Mouse (Mus musculus) brain, embryonic 18.5 days (tissue): Measurements from ENCODE around the gene Irf3.
"Not testable (repeated sequence)": the region's sequence is repeated elsewhere in the genome, so short reads cannot be mapped to it uniquely, and the experiment has no call there.

ENCODE experiments used
- DNase-seq: peaks from one replicate; pipeline ENCODE4 v3.0.0-alpha.2; 2012; ENCODE audit warnings: low read depth, low spot score

Gene Irf3

DNA sequence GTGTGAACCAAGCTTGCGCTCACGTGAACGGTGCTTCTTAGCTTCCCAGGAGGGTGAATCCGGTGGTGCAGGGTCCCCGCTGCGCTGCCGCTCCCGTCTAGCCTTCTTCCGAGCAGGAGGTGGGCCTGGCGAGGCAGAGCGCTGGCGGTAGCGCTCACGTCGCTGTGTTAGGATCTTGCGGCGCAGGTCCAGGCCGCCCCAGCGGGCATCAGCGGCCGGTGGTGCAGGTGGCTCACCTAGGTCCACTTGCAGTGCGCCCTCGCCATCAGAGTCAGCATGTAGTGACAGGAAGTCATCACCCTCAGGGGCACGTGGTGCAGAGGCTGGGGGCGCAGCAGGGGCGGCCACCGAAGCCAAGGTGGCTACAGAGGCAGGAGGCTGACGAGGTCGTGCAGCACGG lies 10.4 kb downstream of the Irf3 start:
- DNase-seq = no peak

DNA sequence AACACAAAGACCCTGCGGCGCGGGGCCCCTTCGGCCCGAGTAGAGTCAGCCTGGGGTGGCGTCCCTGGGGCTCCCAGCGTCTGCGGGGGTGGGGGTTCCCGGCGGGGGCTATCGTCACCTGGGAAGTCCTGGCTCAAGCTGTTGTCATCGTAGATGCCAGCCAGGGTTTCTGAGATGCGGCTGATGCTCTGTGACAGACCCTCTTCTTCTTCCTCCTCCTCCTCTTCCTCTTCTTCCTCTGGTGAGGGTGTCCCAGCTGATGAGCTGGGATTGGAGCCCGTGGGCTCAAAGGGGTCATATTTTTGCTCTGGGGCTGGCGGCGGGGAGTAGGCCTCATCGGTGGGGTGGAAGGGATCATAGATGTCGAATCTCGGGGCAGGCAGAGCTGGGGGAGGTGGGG lies 11.0 kb downstream of the Irf3 start:
- DNase-seq = no peak

DNA sequence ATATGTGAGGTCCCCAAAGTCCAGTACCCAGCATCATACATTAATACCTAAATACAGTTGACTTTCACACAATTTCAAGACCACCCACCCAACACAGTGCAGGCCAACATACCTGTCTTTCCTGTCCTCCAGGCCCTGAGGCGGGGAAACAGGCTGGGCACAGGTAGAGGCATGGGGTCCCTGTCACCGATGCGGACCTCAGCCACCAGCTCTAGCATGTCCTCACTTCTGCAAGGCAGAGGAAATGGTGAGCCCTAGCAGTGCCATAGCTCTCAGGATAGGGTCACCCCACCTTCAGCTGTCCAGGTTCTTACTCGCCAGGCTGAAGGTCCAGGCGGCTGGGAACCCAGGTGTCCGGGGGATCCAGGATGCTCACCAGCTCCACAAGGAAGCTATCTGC lies 14.6 kb downstream of the Irf3 start:
- DNase-seq = no peak

DNA sequence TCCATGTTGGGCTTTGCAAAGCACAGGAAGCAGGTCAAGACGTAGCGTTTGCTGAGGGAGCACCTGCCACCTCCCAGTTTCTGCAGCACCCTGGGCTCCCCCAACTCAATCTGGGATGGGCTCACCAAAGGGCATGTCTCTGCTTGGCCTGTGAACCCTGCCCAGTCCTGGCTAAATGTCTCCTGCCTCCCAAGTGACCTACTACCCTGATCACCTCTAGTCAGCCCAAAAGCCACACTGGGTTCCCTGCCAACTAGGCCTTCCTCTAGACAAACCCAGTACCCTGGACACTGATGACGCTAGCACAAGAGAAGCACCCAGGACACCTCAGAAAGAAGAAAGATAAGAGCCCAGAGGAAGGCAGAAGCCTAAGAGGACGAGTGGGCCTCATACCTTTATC lies 15.4 kb downstream of the Irf3 start:
- no peak for DNase-seq

DNA sequence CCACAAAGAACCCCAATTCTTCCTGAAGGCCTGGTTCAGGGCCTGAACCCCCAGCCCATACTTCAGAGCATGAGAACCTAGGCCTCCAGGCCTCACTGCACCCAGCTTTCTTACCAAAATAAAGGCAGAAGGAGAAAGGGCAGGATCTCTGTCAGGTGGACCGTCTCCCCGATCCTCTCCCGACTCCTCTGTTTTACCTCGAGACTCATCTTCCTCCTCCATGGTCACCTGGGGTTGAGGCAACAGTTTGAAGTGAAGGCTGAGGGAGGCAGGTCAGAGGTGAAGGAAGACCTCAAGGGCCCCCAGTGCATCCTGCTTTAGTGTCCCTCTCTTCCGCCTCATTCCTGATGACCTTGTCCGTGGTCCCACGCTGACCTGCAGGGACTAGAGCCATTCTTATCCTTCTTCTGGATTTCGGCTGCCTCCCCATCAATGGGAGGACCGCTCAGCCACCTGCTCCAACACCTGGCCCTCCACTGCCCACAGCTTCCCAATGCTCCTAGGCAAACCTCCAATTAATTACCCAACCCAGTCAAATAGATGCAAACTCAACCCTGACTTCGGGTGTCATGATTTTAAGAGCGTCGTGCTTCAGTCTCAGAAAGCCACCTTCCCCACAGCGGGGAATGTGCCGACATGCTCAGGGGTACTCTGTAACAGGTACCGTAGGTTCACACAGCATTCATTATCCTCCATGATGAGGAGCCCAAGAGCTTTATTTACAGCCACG lies 16.1 kb downstream of the Irf3 start:
- DNase-seq = no peak

DNA sequence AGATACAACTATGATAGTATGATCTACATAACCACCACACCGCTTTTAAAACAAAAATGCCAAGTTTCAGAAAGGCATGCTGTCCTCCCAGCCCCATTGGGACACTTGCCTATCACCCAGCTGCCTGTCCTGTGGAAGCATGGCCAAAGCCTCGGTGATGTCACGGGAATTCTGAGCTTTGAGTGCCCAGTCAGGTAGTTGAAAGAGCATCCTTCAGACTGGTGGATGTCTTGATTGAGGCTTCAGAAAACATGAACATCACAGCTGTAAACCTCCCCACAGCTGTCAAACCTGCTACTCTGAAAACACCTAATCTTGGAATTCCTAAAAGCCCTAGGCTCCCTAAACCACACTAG lies 16.6 kb downstream of the Irf3 start:
- DNase-seq = no peak

DNA sequence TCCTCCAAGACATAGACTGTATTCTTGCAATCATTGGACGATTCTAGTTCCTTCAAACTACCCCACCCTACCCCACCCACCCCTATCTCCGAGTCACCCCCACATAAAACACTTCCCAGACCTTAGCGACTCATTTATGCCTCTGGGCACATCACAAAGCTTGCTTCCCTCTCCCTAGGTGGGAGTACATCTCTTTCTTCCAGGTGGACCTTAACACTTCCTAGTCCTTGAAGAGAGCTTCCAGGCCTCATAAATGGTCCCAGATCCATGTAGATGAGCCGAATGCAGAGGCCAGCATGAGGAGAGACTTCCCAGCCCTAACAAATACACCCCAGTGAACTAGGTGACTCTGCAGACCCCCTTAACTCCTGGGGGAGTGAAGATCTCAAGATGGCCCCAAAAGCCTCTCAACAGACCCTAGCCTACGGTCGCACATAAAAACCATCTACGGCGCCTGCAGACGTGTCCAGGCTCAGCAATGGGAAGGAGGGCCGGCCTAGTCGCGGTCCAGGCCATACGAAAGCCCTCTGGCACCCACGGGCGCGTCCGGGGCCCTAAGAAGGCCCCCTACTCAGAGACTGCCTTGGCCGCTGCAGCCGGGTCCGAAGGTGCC lies 18.0 kb downstream of the Irf3 start:
- DNase-seq = no peak

DNA sequence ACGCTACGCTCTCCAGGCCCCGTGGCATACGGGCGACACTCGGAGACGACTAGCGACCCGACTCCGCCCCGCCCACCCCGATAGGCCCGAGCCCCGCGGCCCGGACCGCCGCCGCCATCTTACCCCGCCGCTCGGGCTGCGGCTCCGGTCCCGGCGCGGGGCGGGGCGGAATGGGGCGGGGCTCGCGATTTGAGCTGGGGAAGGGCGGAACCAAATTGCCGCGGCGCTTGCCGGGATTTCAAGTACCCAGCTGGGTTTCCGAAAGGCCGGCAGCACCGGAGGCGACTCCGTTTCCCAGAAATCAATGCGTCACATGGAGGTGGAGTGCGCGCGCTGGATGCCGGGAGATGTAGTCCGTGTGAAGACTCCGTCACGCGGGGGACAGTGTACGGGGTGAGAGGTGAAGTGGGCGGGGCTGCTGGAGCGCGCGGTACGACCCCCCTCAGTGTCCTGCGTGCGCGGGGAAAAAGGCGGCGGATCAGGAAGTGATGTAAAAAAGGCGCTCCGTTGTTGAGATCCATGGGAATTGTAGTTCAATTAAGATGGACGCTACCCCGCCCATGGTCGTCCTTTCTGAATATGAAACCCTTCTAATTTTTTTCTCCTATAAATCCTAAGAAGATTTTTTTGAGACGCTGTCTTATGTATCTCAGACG lies 18.6 kb downstream of the Irf3 start, which contains the start of gene Scaf1:
Scaf1 (minus strand) TSS at position 407 of the 656 bp plus-strand sequence.
- peak; percentile 99 for DNase-seq

DNA sequence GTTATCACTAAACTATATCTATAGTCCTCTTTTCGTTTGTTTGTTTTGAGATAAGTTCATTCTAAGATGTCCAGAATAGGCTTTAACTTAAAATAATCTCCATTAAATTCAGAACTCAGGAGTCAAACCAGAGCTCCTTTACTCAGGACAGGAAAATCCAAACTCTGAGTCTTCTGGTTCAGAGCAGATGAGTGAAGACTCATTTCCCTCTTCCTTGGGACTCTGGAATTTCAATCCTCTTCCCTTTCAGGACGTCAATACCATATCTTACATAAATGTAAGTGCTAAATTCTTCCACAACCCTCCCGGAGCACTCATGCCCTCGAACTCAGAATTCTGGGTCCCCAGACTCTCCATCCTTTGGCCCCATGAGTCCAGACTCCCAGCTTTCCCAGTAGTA lies 19.3 kb downstream of the Irf3 start:
- no peak for DNase-seq

DNA sequence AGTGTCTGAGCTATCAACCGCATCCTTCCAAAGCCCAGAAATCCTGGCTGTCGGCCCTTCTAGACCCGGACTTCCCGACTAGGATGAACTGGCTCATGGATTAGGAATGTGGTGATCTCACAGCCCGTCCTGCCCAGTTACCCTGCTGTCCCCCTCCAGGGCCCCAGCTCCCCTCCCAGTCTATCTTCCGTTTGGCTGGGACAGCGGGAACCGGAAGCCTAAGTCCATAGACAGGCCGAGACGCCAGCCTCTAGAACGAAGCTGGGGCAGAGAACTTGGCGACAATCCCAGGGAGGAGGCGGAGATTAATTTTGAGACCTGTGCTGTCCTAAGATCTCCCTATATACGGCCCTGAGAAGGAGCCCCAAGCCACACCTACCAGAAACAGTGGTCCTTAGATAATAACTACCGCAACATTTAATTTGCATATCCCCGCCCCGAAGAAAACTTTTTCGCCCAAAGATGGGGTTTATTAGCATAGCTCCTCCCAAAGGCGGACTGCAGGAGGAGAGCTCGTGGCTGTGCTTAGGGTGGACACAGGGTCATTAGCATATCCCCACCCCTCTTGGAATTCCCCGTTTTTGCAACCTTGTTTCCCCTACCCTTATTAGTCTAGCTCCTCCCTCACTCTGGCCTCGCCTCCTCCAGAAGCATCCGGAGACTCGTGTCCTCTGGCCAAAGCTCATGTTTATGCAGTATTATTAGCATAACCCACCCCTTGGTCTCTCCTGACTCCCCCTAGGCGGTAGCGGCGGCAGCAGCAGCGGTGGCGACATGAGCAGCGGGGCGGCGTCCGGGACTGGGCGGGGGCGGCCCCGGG lies 20.0 kb downstream of the Irf3 start, which contains the start of gene Rras:
Rras (plus strand) TSS at position 720 of the 820 bp plus-strand sequence.
- peak; percentile 74 for DNase-seq

DNA sequence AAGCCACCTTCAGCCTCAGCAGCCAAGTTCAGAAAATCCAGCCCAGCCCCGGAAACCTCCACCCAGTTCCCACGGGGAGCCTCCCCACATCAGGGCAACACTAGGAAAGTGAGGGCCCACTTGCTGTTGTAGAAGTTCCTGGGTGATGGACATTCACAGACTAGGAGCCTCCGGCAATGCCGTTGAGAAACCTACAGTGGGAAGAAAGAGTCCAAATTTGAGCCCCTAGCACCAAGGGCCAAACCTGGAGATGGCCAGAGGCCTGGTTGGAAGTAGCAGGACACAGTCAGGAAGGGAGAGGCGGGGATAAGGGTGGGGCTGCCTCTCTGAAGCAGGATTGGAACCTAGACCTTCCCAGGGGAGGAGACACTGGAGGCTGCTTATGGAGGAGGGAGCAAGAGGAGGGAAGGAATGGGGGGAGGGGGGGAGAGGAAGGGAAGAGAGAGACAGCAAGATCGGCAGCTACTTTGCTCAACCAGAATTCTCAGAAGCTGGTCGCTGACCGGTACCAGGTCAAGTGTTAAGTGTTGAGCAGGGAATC lies 21.7 kb downstream of the Irf3 start:
- DNase-seq = no peak

DNA sequence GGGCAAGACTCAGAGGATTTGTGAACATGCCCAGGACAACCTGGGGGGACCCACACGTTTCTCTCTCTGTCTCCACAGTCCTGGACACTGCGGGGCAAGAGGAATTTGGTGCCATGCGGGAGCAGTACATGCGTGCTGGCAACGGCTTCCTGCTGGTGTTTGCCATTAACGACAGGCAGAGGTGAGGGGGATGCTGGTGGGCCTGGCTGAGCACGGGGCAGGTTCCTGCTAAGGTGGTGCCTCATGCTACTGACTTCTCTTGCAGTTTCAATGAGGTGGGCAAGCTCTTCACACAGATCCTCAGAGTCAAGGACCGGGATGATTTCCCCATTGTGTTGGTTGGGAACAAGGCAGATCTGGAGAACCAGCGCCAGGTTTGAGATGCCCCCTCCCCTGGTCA lies 22.8 kb downstream of the Irf3 start:
- DNase-seq = no peak

DNA sequence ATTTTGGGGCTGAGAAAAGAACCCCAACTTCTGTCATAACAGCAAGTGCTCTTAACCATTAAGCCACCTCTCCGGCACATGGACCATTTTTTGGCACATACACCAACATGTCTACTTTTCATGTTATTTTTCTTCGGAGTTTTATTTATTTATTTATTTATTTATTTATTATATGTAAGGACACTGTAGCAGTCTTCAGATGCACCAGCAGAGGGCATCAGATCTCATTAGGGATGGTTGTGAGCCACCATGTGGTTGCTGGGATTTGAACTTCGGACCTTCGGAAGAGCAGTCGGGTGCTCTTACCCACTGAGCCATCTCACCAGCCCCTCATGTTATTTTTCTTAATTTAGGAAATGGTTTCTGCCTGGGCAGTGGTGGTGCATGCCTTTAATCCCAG lies 26.3 kb downstream of the Irf3 start:
- not testable (repeated sequence) for DNase-seq

DNA sequence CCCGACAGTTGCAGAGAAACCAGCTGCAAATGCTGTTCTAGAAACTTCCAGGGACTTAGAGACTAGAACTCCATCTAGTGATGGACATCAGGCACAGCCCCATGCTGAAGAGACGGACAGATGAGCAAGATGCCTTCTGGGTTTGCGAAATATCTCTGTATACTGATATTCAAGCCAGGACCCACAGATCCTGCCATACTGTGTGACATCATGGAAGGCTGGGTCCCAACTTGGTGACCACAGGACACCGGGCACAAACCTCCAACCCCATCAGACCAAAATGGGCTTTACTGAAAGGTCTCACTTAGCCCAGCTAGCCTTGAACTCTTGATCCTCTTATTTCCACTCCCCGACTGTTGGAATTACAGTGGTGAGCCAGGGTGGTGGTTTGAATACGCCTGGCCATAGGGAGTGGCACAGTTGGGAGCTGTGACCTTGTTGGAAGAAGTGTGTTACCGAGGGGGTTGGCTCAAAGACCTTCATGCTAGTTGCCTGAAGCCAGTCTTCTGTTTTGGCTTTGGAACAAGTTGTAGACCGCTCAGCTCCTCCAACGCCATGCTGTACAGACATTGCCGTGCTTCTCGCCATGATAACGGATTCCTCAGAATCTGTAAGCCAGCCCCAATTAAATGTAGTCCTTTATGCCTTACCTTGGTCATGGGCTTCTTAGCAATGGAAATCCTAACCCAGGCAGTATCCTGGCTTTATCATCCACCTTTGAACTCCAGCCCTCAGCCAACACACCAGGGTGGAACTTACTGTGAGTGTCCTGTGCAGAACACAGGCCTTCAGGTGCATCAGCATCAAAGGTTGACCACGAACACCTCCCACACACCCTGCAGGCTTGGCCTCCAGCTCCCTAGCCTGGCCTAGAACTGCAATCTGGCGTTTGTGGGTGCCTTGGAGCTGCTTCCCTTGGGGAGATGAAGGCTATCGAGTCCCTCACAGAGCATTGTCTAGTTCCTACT lies 27.1 kb downstream of the Irf3 start:
- no peak for DNase-seq

DNA sequence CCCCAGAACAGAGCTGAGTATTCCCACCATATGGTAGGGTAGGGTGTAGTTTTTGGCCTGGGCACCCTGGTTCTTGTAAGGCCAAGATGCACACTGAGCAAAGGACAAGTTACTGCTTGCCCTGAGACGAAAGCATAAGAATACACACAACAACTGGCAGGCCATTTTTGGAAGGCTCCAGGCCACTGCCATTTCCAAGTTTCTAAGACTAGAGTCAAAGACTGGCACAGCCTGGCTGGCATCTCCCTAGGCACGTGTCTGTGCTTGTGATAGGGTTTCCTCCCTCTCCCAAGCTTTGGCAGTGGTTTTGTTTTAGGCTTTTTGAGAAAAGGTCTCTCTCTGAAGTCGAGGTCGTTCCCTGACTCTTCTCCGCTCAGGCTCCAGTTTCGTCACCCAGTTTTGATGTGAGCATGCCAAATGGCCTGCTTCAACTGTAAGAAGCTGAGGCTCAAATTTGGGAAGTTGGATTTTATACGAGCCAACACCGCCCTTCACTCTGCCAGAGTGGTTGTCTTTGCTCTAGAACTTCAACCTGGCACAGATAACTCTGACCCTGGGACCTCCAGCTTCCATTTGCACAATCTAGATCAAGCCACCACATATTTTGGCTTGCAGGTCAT lies 28.3 kb downstream of the Irf3 start:
- no peak for DNase-seq

DNA sequence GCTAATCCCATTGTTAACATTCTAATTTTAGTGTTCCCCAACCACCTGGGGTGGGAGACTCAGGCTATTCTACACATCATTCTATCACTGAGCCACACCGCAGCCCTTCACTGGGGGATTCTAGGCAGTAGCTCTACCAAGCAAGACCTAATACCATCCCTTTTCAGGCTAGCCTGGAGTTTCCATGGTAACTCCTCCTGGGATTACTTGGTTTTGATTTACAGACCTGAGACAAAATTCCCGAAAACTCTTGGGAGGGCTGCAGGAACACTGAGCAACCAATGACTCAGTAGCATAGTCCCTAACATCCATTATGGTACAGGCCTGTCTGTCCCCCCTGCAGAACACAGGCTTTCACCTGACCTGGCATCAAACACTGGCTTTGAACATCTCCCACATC lies 28.8 kb downstream of the Irf3 start:
- DNase-seq = no peak

DNA sequence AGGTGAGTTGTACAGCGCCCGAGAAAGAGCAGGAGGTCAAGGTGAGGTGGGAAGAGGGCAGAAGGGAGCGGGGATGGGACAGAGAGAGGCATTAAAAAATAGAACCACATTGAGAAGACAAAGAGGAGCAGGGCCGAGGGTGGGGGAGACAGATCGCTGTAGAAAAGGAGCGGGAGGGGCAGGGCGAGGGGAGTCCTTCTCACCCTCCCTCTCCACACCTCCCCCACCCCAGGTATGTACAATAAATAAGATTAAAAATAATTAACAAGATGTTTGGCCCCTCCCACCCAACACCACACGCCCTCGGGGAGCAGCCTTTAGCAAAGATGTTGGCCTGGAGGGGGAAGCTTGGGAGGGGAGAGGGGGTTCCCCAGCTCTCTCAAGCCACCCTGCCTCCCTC lies 30.3 kb downstream of the Irf3 start:
- no peak for DNase-seq

DNA sequence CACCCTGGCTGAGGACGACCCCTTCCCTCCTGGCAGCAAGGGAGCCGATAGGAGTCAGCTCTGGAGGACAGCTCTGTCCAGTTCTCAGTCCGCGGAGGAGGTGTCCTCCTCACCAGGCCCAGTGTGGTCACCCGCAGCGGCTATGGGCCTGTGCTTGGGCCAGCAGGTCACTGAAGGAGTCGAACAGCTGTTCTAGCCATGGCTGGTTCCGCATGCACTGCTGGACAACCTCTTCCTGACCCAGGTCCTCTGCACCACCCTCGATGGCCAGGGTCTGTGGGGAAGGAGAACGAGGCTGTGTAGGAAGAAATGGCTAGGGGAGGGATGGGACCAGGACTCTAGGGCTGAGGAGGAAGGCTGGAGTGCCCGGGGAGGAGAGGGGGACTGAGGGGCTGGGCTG lies 30.9 kb downstream of the Irf3 start:
- no peak for DNase-seq

DNA sequence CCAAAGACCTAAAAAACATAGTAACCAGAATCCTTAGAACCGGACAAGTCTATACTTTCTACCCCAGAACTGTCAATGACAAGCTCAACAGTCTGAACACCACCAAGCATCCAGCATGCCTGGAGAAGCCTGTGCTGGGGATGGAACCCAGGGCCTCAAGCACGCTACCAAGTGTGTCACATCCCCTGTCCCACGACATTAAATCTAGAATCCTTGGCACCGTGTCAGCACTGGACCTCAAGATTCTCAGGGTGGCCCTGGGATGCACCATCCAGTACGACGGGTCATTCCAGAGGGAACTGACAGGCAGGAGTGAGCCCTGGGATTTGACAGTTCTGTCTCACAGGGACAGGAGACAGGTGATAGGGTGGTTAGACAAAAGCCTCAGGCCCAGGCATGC lies 32.5 kb downstream of the Irf3 start:
- DNase-seq = no peak

DNA sequence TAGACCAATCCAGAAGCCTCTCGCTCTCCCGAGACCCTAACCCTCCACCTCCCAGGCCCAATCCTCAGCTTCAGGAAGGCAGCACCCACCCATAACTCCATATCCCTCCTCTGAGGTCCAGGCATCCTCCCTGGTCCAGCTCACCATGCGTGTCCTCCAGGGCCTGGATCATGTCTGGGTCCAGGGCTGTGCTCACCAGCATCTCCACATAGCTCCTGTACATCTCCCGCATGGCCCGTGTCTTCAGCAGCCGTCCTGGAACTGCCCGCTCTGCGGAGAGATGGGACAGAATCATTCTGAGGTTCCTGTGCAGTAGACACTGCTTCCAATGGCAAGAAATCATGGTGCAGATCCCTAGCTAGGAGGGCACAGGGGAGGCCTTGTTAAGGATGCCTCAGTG lies 33.4 kb downstream of the Irf3 start:
- DNase-seq = no peak
